Mouse (Mus musculus) liver, embryonic 14.5 days (tissue): ENCODE results near the gene Dnah8. TPM values are rescaled to one million over a fixed set of nuclear protein-coding genes. Genes with fewer than 3 reads are reported as not detected.

Experiments used
- ATAC-seq: fragments of 200-750 bp; cut with Nextera tagmentation; 2 replicates; pipeline ENCODE4 v1.8.0; 2017; ENCODE audit warnings: moderate number of reproducible peaks, mild to moderate bottlenecking, moderate library complexity; ENCODE audit not compliant: insufficient read depth
- DNase-seq, 3 experiments: peaks; one replicate each; pipeline ENCODE4 v3.0.0-alpha.2; 2012 to 2013; ENCODE audit warnings: low read depth in 3 of 3, low spot score in 3 of 3
- H3K27ac ChIP-seq: fragments of 300-500 bp; sonication (generic); 2 replicates; pipeline ENCODE4 v1.5.1; 2014; ENCODE audit warnings: moderate library complexity, mild to moderate bottlenecking, control low read depth, inconsistent platforms
- H3K27me3 ChIP-seq: fragments of 300-500 bp; sonication (generic); 2 replicates; pipeline ENCODE4 v1.6.1; 2014; ENCODE audit warnings: mild to moderate bottlenecking, low read length, moderate library complexity; ENCODE audit not compliant: control insufficient read depth, insufficient read depth
- H3K36me3 ChIP-seq: fragments of 300-500 bp; sonication (generic); replicated peaks from 2 replicates; pipeline ENCODE4 v1.6.1; 2014; ENCODE audit warnings: low read depth; ENCODE audit not compliant: control insufficient read depth, insufficient read depth
- H3K4me1 ChIP-seq, 2 experiments: fragments of 200-500 bp in 1 of 2; fragments of 300-500 bp in 1 of 2; sonication (generic) in 1 of 2; replicated peaks; 2 replicates each; pipeline ENCODE4 v1.6.1; 2012 to 2014; ENCODE audit warnings: antibody characterized with exemption in 1 of 2, inconsistent platforms in 1 of 2, low read length in 1 of 2; ENCODE audit not compliant: control insufficient read depth in 2 of 2, insufficient read depth in 2 of 2
- H3K4me2 ChIP-seq: fragments of 300-500 bp; sonication (generic); 2 replicates; pipeline ENCODE4 v1.6.1; 2014; ENCODE audit warnings: low read depth, mild to moderate bottlenecking, control low read depth, moderate library complexity
- H3K4me3 ChIP-seq, 2 experiments: fragments of 200-500 bp in 1 of 2; fragments of 300-500 bp in 1 of 2; sonication (generic) in 1 of 2; 2 replicates each; pipeline ENCODE4 v1.5.1; 2012 to 2014; ENCODE audit warnings: low read depth in 2 of 2, low read length in 2 of 2, mild to moderate bottlenecking in 2 of 2, control low read depth in 1 of 2, inconsistent platforms in 1 of 2, moderate library complexity in 1 of 2; ENCODE audit not compliant: insufficient read depth in 1 of 2
- H3K9ac ChIP-seq: fragments of 300-500 bp; sonication (generic); replicated peaks from 2 replicates; pipeline ENCODE4 v1.6.1; 2014; ENCODE audit warnings: mild to moderate bottlenecking, control low read depth, moderate library complexity
- H3K9me3 ChIP-seq: fragments of 300-500 bp; sonication (generic); 2 replicates; pipeline ENCODE4 v1.6.1; 2016; ENCODE audit warnings: low read length, mixed read lengths; ENCODE audit not compliant: control insufficient read depth
- CTCF ChIP-seq: IDR thresholded peaks from 2 replicates; pipeline ENCODE4 v1.5.1; 2016; ENCODE audit warnings: antibody characterized with exemption, low read depth, control low read depth
- EP300 ChIP-seq: IDR thresholded peaks from 2 replicates; pipeline ENCODE4 v1.6.1; 2016; ENCODE audit warnings: antibody characterized with exemption, low read depth
- WGBS: fragments of 180-500 bp; shearing (Covaris S2); extraction: QIAGEN DNeasy Blood & Tissue Kit; methylation state at CpG from one replicate; pipeline ENCODE4 v1.1.7; 2014; ENCODE audit not compliant: insufficient replicate concordance; 5-methylcytosine and 5-hydroxymethylcytosine counted together
- polyA plus RNA-seq, 2 experiments: library from polyadenylated mRNA; depleted of rRNA in 1 of 2; stranded (reverse) in 1 of 2; unstranded in 1 of 2; fragments of >200 nt; fragmentation: Nextera tagmentation in 1 of 2; extraction: Ambion mirVana in 1 of 2; gene quantifications; 2 replicates each; pipeline versions ENCODE4 v1.2.1 to v1.2.3; 2012 to 2014

Gene Dnah8
- polyA plus RNA-seq, 2 experiments: 0.83 to 1.8 TPM

DNA sequence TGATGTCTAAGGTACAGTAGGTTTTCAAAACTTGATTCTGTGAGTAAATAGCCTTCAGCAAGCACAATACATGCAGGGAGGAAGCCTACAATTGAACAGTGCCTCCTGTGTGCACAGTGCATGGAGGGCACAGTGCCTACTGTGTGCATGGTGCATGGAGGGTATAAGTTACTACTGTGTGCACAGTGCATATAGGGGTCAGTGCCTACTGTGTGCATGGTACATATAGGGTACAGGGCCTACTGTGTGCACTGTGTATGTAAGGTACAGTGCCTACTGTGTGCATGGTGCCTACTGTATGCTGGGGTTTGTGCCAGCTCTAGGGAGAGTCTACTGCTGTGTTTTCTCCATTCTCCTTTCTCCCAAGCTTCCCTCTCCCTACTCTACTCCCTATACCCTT lies 290.1 kb downstream of the Dnah8 start:
- DNase-seq: no peak
- Histone ChIP-seq H3K27ac (no peak overlapping the region), H3K9me3 (no peaks in the 10 kb centered on the region), H3K4me2 (no peak overlapping the region), H3K9ac (no peak overlapping the region), H3K4me3 (no peak overlapping the region), H3K27me3 (no peaks in the 10 kb centered on the region), H3K4me1 (no peaks in the 10 kb centered on the region), H3K36me3 (no peaks in the 10 kb centered on the region)
- no peak for ATAC-seq
- no peak for TF ChIP-seq CTCF
- TF ChIP-seq EP300: no peak

DNA sequence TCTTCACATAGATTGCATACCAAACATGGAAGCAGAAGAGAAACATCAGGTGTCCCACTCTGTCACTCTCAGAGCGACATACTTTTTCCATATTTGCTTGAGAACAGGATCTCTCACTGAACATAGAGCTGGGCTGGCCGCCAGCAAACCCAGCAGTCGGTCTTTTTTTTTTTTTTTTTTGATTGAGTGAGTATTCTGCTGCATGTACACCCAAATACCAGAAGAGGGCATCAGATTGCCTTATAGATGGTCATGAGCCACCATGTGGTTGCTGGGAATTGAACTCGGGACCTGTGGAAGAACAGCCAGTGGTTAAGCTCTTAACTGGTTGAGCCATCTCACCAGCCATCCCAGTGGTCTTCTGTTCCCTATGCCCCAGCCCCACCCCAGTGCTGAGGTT lies 299.4 kb downstream of the Dnah8 start:
- TF ChIP-seq EP300: no peak
- no peak for TF ChIP-seq CTCF
- Histone ChIP-seq H3K9me3 (no peaks in the 10 kb centered on the region), H3K27me3 (no peaks in the 10 kb centered on the region), H3K4me2 (no peak overlapping the region), H3K36me3 (no peaks in the 10 kb centered on the region), H3K27ac (no peak overlapping the region), H3K9ac (no peak overlapping the region), H3K4me3 (no peak overlapping the region), H3K4me1 (no peaks in the 10 kb centered on the region)
- DNase-seq (no peak), ATAC-seq (no peak)
- WGBS: 46% methylated on average over 4 of the region's 4 CpGs

Other genes starting within 250 kb of the Dnah8 start
- 2.6 and 2.7 TPM in 2 replicates for gene Btbd9, start 47.9 kb upstream of the Dnah8 start, polyA plus RNA-seq (2012; rRNA removed)
- 8.0 and 9.6 TPM in 2 replicates for gene Btbd9, start 47.9 kb upstream of the Dnah8 start, polyA plus RNA-seq (2014; fragmentation: Nextera tagmentation; extraction: Ambion mirVana)
- 98.1 and 103 TPM in 2 replicates for gene Glo1, start 2.5 kb downstream of the Dnah8 start, polyA plus RNA-seq (2012; rRNA removed)
- gene Glo1, start 2.5 kb downstream of the Dnah8 start, polyA plus RNA-seq (2014; fragmentation: Nextera tagmentation; extraction: Ambion mirVana): 273 and 280 TPM in 2 replicates